Comparison of ENCODE assay signal across 16 mouse cellular contexts in the genomic region with DNA sequence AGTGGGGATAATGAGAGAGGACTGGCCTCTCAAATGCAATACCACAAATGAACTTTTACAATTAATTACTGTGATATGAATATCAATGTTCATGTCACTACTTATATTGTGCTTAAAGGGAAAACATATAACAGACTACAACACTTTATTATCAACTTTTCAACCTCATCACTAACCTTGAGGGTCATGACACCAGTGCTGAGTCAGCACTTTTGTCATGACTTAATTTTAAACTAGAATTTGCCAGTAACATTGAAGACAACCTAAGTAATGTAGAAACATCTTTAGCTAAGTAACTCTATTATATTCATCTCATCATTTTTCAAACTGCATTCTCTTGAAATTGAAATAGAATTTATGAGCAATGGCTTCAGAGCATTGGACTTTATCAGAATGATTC.
"Had no signal": no experiment of that assay in that cellular context is flagged by ENCODE, and none has a peak within 500 bp of the region (broad histone marks: within the 10 kb centered on the region; RNA-seq: fewer than 3 reads in every experiment).

No protein-coding gene starts in this region.

- DNase-seq: retina, postnatal 1 day; right cerebral cortex, adult 18-20 months; right cerebral cortex, postnatal 25 days; right cerebral cortex, postnatal 4 days; spleen, adult 18-20 months; thymus, adult 18-20 months; thymus, adult 2 months; thymus, postnatal 14 days; thymus, postnatal 25 days; thymus, postnatal 36 days; thymus, postnatal 4 days had no signal

- H3K4me1 ChIP-seq: neural tube, embryonic 12.5 days; neural tube, embryonic 13.5 days; neural tube, embryonic 15.5 days; stomach, embryonic 15.5 days had no signal

- H3K9ac ChIP-seq: neural tube, embryonic 12.5 days; neural tube, embryonic 13.5 days; neural tube, embryonic 15.5 days; stomach, embryonic 15.5 days had no signal

- H3K36me3 ChIP-seq: neural tube, embryonic 12.5 days; neural tube, embryonic 13.5 days; neural tube, embryonic 15.5 days; stomach, embryonic 15.5 days had no signal

- H3K27ac ChIP-seq: neural tube, embryonic 12.5 days; neural tube, embryonic 13.5 days; neural tube, embryonic 15.5 days; stomach, embryonic 15.5 days; stomach, postnatal 0 days had no signal

- H3K9me3 ChIP-seq: neural tube, embryonic 12.5 days; neural tube, embryonic 13.5 days; neural tube, embryonic 15.5 days; stomach, embryonic 15.5 days had no signal

- H3K4me2 ChIP-seq: neural tube, embryonic 12.5 days; neural tube, embryonic 13.5 days; neural tube, embryonic 15.5 days; stomach, embryonic 15.5 days had no signal

- H3K27me3 ChIP-seq: neural tube, embryonic 12.5 days; neural tube, embryonic 13.5 days; neural tube, embryonic 15.5 days; stomach, embryonic 15.5 days had no signal

- H3K4me3 ChIP-seq: neural tube, embryonic 12.5 days; neural tube, embryonic 13.5 days; neural tube, embryonic 15.5 days; stomach, embryonic 15.5 days had no signal
